Mouse (Mus musculus) liver, embryonic 14.5 days (tissue): ENCODE data around the gene L3mbtl1. TPM values are rescaled to one million over a fixed set of nuclear protein-coding genes. Genes with fewer than 3 reads are reported as not detected.
A peak's percentile ranks its signal among the peaks of the same experiment; 100 is the strongest.

Experiments
- ATAC-seq: fragments of 200-750 bp; cut with Nextera tagmentation; 2 replicates; pipeline ENCODE4 v1.8.0; 2017; ENCODE audit warnings: moderate number of reproducible peaks, mild to moderate bottlenecking, moderate library complexity; ENCODE audit not compliant: insufficient read depth
- DNase-seq, 3 experiments: peaks; one replicate each; pipeline ENCODE4 v3.0.0-alpha.2; 2012 to 2013; ENCODE audit warnings: low read depth in 3 of 3, low spot score in 3 of 3
- H3K27ac ChIP-seq: fragments of 300-500 bp; sonication (generic); 2 replicates; pipeline ENCODE4 v1.5.1; 2014; ENCODE audit warnings: moderate library complexity, mild to moderate bottlenecking, control low read depth, inconsistent platforms
- H3K27me3 ChIP-seq: fragments of 300-500 bp; sonication (generic); 2 replicates; pipeline ENCODE4 v1.6.1; 2014; ENCODE audit warnings: mild to moderate bottlenecking, low read length, moderate library complexity; ENCODE audit not compliant: control insufficient read depth, insufficient read depth
- H3K36me3 ChIP-seq: fragments of 300-500 bp; sonication (generic); replicated peaks from 2 replicates; pipeline ENCODE4 v1.6.1; 2014; ENCODE audit warnings: low read depth; ENCODE audit not compliant: control insufficient read depth, insufficient read depth
- H3K4me1 ChIP-seq, 2 experiments: fragments of 200-500 bp in 1 of 2; fragments of 300-500 bp in 1 of 2; sonication (generic) in 1 of 2; replicated peaks; 2 replicates each; pipeline ENCODE4 v1.6.1; 2012 to 2014; ENCODE audit warnings: antibody characterized with exemption in 1 of 2, inconsistent platforms in 1 of 2, low read length in 1 of 2; ENCODE audit not compliant: control insufficient read depth in 2 of 2, insufficient read depth in 2 of 2
- H3K4me2 ChIP-seq: fragments of 300-500 bp; sonication (generic); 2 replicates; pipeline ENCODE4 v1.6.1; 2014; ENCODE audit warnings: low read depth, mild to moderate bottlenecking, control low read depth, moderate library complexity
- H3K4me3 ChIP-seq, 2 experiments: fragments of 200-500 bp in 1 of 2; fragments of 300-500 bp in 1 of 2; sonication (generic) in 1 of 2; 2 replicates each; pipeline ENCODE4 v1.5.1; 2012 to 2014; ENCODE audit warnings: low read depth in 2 of 2, low read length in 2 of 2, mild to moderate bottlenecking in 2 of 2, control low read depth in 1 of 2, inconsistent platforms in 1 of 2, moderate library complexity in 1 of 2; ENCODE audit not compliant: insufficient read depth in 1 of 2
- H3K9ac ChIP-seq: fragments of 300-500 bp; sonication (generic); replicated peaks from 2 replicates; pipeline ENCODE4 v1.6.1; 2014; ENCODE audit warnings: mild to moderate bottlenecking, control low read depth, moderate library complexity
- H3K9me3 ChIP-seq: fragments of 300-500 bp; sonication (generic); 2 replicates; pipeline ENCODE4 v1.6.1; 2016; ENCODE audit warnings: low read length, mixed read lengths; ENCODE audit not compliant: control insufficient read depth
- CTCF ChIP-seq: IDR thresholded peaks from 2 replicates; pipeline ENCODE4 v1.5.1; 2016; ENCODE audit warnings: antibody characterized with exemption, low read depth, control low read depth
- EP300 ChIP-seq: IDR thresholded peaks from 2 replicates; pipeline ENCODE4 v1.6.1; 2016; ENCODE audit warnings: antibody characterized with exemption, low read depth
- WGBS: fragments of 180-500 bp; shearing (Covaris S2); extraction: QIAGEN DNeasy Blood & Tissue Kit; methylation state at CpG from one replicate; pipeline ENCODE4 v1.1.7; 2014; ENCODE audit not compliant: insufficient replicate concordance; 5-methylcytosine and 5-hydroxymethylcytosine counted together
- polyA plus RNA-seq, 2 experiments: library from polyadenylated mRNA; depleted of rRNA in 1 of 2; stranded (reverse) in 1 of 2; unstranded in 1 of 2; fragments of >200 nt; fragmentation: Nextera tagmentation in 1 of 2; extraction: Ambion mirVana in 1 of 2; gene quantifications; 2 replicates each; pipeline versions ENCODE4 v1.2.1 to v1.2.3; 2012 to 2014

The L3mbtl1 gene
- polyA plus RNA-seq, 2 experiments = 0.08 TPM; not detected in 1

DNA sequence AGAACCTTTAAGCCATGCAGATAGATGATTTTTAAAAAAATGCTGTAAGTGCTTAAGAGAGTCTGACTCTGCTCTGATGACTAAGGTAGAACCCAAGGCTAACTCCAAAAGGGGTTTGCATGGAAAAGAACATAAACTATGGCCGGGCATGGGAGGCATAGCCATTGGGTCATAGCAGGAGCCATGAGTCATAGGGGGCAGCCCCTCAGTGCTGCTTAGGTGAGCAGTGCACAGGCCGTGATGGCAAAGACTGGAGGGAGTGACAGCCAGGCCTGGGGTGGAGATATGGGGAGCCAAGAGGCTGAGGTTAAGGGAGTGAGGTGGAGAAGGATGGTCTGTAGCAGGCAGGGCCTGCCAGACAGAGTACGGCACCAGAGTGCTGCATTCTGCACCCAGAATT is 25.8 kb downstream of the L3mbtl1 start:
- Histone ChIP-seq H3K27me3 (no peaks in the 10 kb centered on the region), H3K4me3 (no peak overlapping the region), H3K27ac (no peak overlapping the region), H3K9ac (no peak overlapping the region), H3K9me3 (no peaks in the 10 kb centered on the region), H3K36me3 (no peaks in the 10 kb centered on the region), H3K4me2 (no peak overlapping the region), H3K4me1 (peaks cover 0 to 2% of the 10 kb centered on the region in 2 experiments; a peak in 1 of 4 replicates)
- TF ChIP-seq EP300 (no peak), CTCF (no peak)
- WGBS = 58% methylated on average over 3 of the region's 3 CpGs
- ATAC-seq = no peak
- no peak for DNase-seq

- Histone ChIP-seq H3K27me3 (no peaks in the 10 kb centered on the region), H3K4me1 (peaks cover 0 to 2% of the 10 kb centered on the region in 2 experiments; a peak in 1 of 4 replicates), H3K4me3 (no peak overlapping the region), H3K27ac (no peak overlapping the region), H3K9me3 (no peaks in the 10 kb centered on the region), H3K36me3 (no peaks in the 10 kb centered on the region), H3K4me2 (no peak overlapping the region), H3K9ac (no peak overlapping the region)
- no peak for TF ChIP-seq EP300
- no peak for TF ChIP-seq CTCF
- WGBS = 74% methylated on average over 6 of the region's 6 CpGs
- DNase-seq (no peak), ATAC-seq (no peak)
These were observed 27.6 kb downstream of the L3mbtl1 start for GRCm38 (mm10) chr2:162970896-162971295.

DNA sequence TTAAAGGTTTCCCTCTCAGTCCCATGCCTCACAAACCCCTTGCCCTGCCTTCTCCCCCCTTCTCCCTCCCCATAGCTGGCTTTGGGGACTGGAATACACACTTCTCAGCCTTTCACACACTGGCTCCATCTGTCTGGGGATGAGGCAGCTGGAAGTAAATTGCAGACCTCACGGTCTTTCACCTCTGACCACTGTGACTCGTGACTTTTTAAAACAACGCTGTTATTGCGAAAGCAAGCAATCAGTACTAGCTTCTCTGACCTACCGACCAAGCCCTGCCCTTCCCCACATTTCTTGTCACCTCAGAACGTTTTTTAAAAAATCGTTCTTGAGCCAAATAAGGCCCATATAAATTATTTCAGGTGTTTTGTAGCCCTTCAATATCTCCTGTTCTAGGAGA is 29.5 kb downstream of the L3mbtl1 start:
- no peaks in the 10 kb centered on the region for H3K36me3 ChIP-seq
- peaks cover 0 to 2% of the 10 kb centered on the region in 2 experiments; a peak in 1 of 4 replicates for H3K4me1 ChIP-seq
- ATAC-seq = peak; percentile 50; the same call in 1 of the 2 replicates
- no peak overlapping the region for H3K4me3 ChIP-seq
- no peak overlapping the region for H3K4me2 ChIP-seq
- H3K9me3 ChIP-seq = no peaks in the 10 kb centered on the region
- peak in 1 of 3 experiments; percentile 27 for DNase-seq
- no peak overlapping the region for H3K9ac ChIP-seq
- WGBS = 27% methylated on average over 7 of the region's 7 CpGs
- no peak overlapping the region for H3K27ac ChIP-seq
- TF ChIP-seq CTCF = no peak
- H3K27me3 ChIP-seq = no peaks in the 10 kb centered on the region

- no peak for ATAC-seq
- Histone ChIP-seq H3K4me2 (no peak overlapping the region), H3K9ac (no peak overlapping the region), H3K27ac (no peak overlapping the region), H3K4me3 (no peak overlapping the region), H3K9me3 (no peaks in the 10 kb centered on the region), H3K36me3 (no peaks in the 10 kb centered on the region), H3K27me3 (no peaks in the 10 kb centered on the region), H3K4me1 (peaks cover 0 to 2% of the 10 kb centered on the region in 2 experiments; a peak in 1 of 4 replicates)
- TF ChIP-seq EP300 (no peak), CTCF (no peak)
- no peak for DNase-seq
- 61% methylated on average over 5 of the region's 5 CpGs for WGBS
These were observed 29.9 kb downstream of the L3mbtl1 start for GRCm38 (mm10) chr2:162973206-162973605.

GRCm38 (mm10) chr2:162973637-162974036 is 30.4 kb downstream of the L3mbtl1 start:
- no peaks in the 10 kb centered on the region for H3K27me3 ChIP-seq
- no peaks in the 10 kb centered on the region for H3K9me3 ChIP-seq
- ATAC-seq = no peak
- no peak overlapping the region for H3K9ac ChIP-seq
- no peaks in the 10 kb centered on the region for H3K36me3 ChIP-seq
- 41% methylated on average over 11 of the region's 11 CpGs for WGBS
- H3K4me2 ChIP-seq = no peak overlapping the region
- H3K27ac ChIP-seq = no peak overlapping the region
- peaks cover 0 to 2% of the 10 kb centered on the region in 2 experiments; a peak in 1 of 4 replicates for H3K4me1 ChIP-seq
- no peak overlapping the region for H3K4me3 ChIP-seq
- TF ChIP-seq EP300 = no peak
- DNase-seq = no peak
